Mouse (Mus musculus) heart, embryonic 11.5 days (tissue): ENCODE results near the gene Cct2. TPM values are rescaled to one million over a fixed set of nuclear protein-coding genes. Genes with fewer than 3 reads are reported as not detected.

ENCODE experiments used
- ATAC-seq: fragments of 200-750 bp; cut with Nextera tagmentation; replicated peaks from 2 replicates; pipeline ENCODE4 v1.8.0; 2017; ENCODE audit warnings: moderate library complexity; ENCODE audit not compliant: insufficient number of reproducible peaks, low FRiP score, low TSS enrichment
- H3K27ac ChIP-seq: fragments of 300-500 bp; sonication (generic); 2 replicates; pipeline ENCODE4 v1.5.1; 2014; ENCODE audit warnings: mild to moderate bottlenecking, low read depth, low read length
- H3K27me3 ChIP-seq: fragments of 300-500 bp; sonication (generic); 2 replicates; pipeline ENCODE4 v1.6.1; 2014; ENCODE audit warnings: mild to moderate bottlenecking, low read length, mixed read lengths; ENCODE audit not compliant: control insufficient read depth, insufficient read depth
- H3K36me3 ChIP-seq: fragments of 300-500 bp; sonication (generic); 2 replicates; pipeline ENCODE4 v1.6.1; 2014; ENCODE audit warnings: mild to moderate bottlenecking, low read length, moderate library complexity, mixed read lengths; ENCODE audit not compliant: control insufficient read depth, insufficient read depth
- H3K4me1 ChIP-seq: fragments of 300-500 bp; sonication (generic); 2 replicates; pipeline ENCODE4 v1.6.1; 2014; ENCODE audit warnings: low read length; ENCODE audit not compliant: control insufficient read depth, insufficient read depth
- H3K4me2 ChIP-seq: fragments of 300-500 bp; sonication (generic); 2 replicates; pipeline ENCODE4 v1.6.1; 2014; ENCODE audit warnings: mild to moderate bottlenecking, moderate library complexity
- H3K4me3 ChIP-seq: fragments of 300-500 bp; sonication (generic); 2 replicates; pipeline ENCODE4 v1.5.1; 2014; ENCODE audit warnings: low read depth, low read length
- H3K9ac ChIP-seq: fragments of 300-500 bp; sonication (generic); 2 replicates; pipeline ENCODE4 v1.6.1; 2014; ENCODE audit warnings: mild to moderate bottlenecking, low read depth, low read length, moderate library complexity
- H3K9me3 ChIP-seq: fragments of 300-500 bp; sonication (generic); replicated peaks from 2 replicates; pipeline ENCODE4 v1.6.1; 2016; ENCODE audit warnings: low read length; ENCODE audit not compliant: control insufficient read depth
- WGBS: fragments of 180-500 bp; shearing (Covaris S2); extraction: QIAGEN DNeasy Blood & Tissue Kit; methylation state at CpG from one replicate; pipeline ENCODE4 v1.1.7; 2014; ENCODE audit not compliant: insufficient replicate concordance; 5-methylcytosine and 5-hydroxymethylcytosine counted together
- polyA plus RNA-seq: library from polyadenylated mRNA; unstranded; fragments of >200 nt; fragmentation: Nextera tagmentation; extraction: Ambion mirVana; gene quantifications from 2 replicates; pipeline ENCODE4 v1.2.1, GENCODE M21; 2014

Gene Cct2
- polyA plus RNA-seq, 1 experiment from 2014 or later: 211 TPM

- Histone ChIP-seq H3K27ac (no peak overlapping the region), H3K27me3 (no peaks in the 10 kb centered on the region), H3K4me1 (peaks cover 26% of the 10 kb centered on the region), H3K9me3 (no peaks in the 10 kb centered on the region), H3K36me3 (no peaks in the 10 kb centered on the region), H3K4me2 (no peak overlapping the region), H3K9ac (no peak overlapping the region), H3K4me3 (no peak overlapping the region)
- no peak for ATAC-seq
- WGBS: 63% methylated on average over 5 of the region's 5 CpGs
Observed at GRCm38 (mm10) chr10:117100175-117100574, 36.6 kb upstream of the Cct2 start.

GRCm38 (mm10) chr10:117097116-117097698 lies 33.6 kb upstream of the Cct2 start:
- Histone ChIP-seq H3K4me1 (peaks cover 17% of the 10 kb centered on the region), H3K4me3 (no peak overlapping the region), H3K27ac (no peak overlapping the region), H3K9ac (no peak overlapping the region), H3K4me2 (no peak overlapping the region), H3K36me3 (peaks cover 4% of the 10 kb centered on the region; the same call in 1 of the 2 replicates), H3K27me3 (no peaks in the 10 kb centered on the region), H3K9me3 (no peaks in the 10 kb centered on the region)
- 81% methylated on average over 2 of the region's 2 CpGs for WGBS
- no peak for ATAC-seq

- H3K4me2 ChIP-seq: no peak overlapping the region
- no peak overlapping the region for H3K27ac ChIP-seq
- ATAC-seq: no peak
- H3K9me3 ChIP-seq: no peaks in the 10 kb centered on the region
- H3K9ac ChIP-seq: no peak overlapping the region
- no peaks in the 10 kb centered on the region for H3K27me3 ChIP-seq
- H3K4me3 ChIP-seq: no peak overlapping the region
- peaks cover 4% of the 10 kb centered on the region; the same call in 1 of the 2 replicates for H3K36me3 ChIP-seq
- 89% methylated on average over 6 of the region's 6 CpGs for WGBS
- peaks cover 17% of the 10 kb centered on the region for H3K4me1 ChIP-seq
Observed at GRCm38 (mm10) chr10:117096096-117096495, 32.5 kb upstream of the Cct2 start.

- Histone ChIP-seq H3K9ac (no peak overlapping the region), H3K4me2 (peak overlapping the region; percentile 23; the same call in 1 of the 2 replicates), H3K27ac (peak overlapping the region; percentile 62), H3K36me3 (peaks cover 4% of the 10 kb centered on the region; the same call in 1 of the 2 replicates), H3K9me3 (no peaks in the 10 kb centered on the region), H3K4me3 (no peak overlapping the region), H3K4me1 (peaks cover 17% of the 10 kb centered on the region), H3K27me3 (no peaks in the 10 kb centered on the region)
- ATAC-seq: peak; percentile 71
- 36% methylated on average over 15 of the region's 15 CpGs for WGBS
Observed at GRCm38 (mm10) chr10:117094504-117095329, 31.1 kb upstream of the Cct2 start.

- 84% methylated on average over 4 of the region's 4 CpGs for WGBS
- Histone ChIP-seq H3K9ac (no peak overlapping the region), H3K27me3 (no peaks in the 10 kb centered on the region), H3K4me3 (no peak overlapping the region), H3K4me2 (no peak overlapping the region), H3K4me1 (peaks cover 10% of the 10 kb centered on the region), H3K9me3 (no peaks in the 10 kb centered on the region), H3K27ac (no peak overlapping the region), H3K36me3 (peaks cover 4% of the 10 kb centered on the region)
- ATAC-seq: no peak
Observed at GRCm38 (mm10) chr10:117089628-117090027, 26.0 kb upstream of the Cct2 start.

- peak overlapping the region; percentile 43; the same call in 1 of the 2 replicates for H3K9ac ChIP-seq
- H3K9me3 ChIP-seq: no peaks in the 10 kb centered on the region
- no peak for ATAC-seq
- no peak overlapping the region for H3K27ac ChIP-seq
- H3K4me2 ChIP-seq: no peak overlapping the region
- H3K27me3 ChIP-seq: no peaks in the 10 kb centered on the region
- H3K4me1 ChIP-seq: peaks cover 5% of the 10 kb centered on the region; the same call in 1 of the 2 replicates
- H3K36me3 ChIP-seq: peaks cover 16% of the 10 kb centered on the region
- 92% methylated on average over 2 of the region's 2 CpGs for WGBS
- H3K4me3 ChIP-seq: no peak overlapping the region
Observed at GRCm38 (mm10) chr10:117081914-117082359, 18.3 kb upstream of the Cct2 start.

- 86% methylated on average over 4 of the region's 4 CpGs for WGBS
- ATAC-seq: no peak
- no peak overlapping the region for H3K27ac ChIP-seq
- peaks cover 16% of the 10 kb centered on the region for H3K36me3 ChIP-seq
- H3K4me3 ChIP-seq: no peak overlapping the region
- H3K4me1 ChIP-seq: peaks cover 5% of the 10 kb centered on the region; the same call in 1 of the 2 replicates
- H3K9me3 ChIP-seq: no peaks in the 10 kb centered on the region
- no peak overlapping the region for H3K4me2 ChIP-seq
- no peaks in the 10 kb centered on the region for H3K27me3 ChIP-seq
- no peak overlapping the region for H3K9ac ChIP-seq
Observed at GRCm38 (mm10) chr10:117081326-117081725, 17.7 kb upstream of the Cct2 start.

- 71% methylated on average over 6 of the region's 6 CpGs for WGBS
- H3K4me3 ChIP-seq: no peak overlapping the region
- H3K4me1 ChIP-seq: peaks cover 7% of the 10 kb centered on the region; the same call in 1 of the 2 replicates
- ATAC-seq: no peak
- H3K4me2 ChIP-seq: no peak overlapping the region
- no peaks in the 10 kb centered on the region for H3K9me3 ChIP-seq
- no peak overlapping the region for H3K27ac ChIP-seq
- no peaks in the 10 kb centered on the region for H3K27me3 ChIP-seq
- H3K36me3 ChIP-seq: peaks cover 12% of the 10 kb centered on the region
- H3K9ac ChIP-seq: no peak overlapping the region
Observed at GRCm38 (mm10) chr10:117078284-117078683, 14.7 kb upstream of the Cct2 start.
